Mouse (Mus musculus) layer of hippocampus, postnatal 25 days (tissue): ENCODE measurements around the gene Sell. TPM values are rescaled to one million over a fixed set of nuclear protein-coding genes. Genes with fewer than 3 reads are reported as not detected.

Source experiments
- DNase-seq, 2 experiments: peaks; one replicate each; pipeline ENCODE4 v3.0.0; 2022; ENCODE audit warnings: mixed read lengths in 2 of 2, low spot score in 1 of 2; ENCODE audit errors: extremely low spot score in 1 of 2
- total RNA-seq, 2 experiments: library from RNA; stranded (reverse); gene quantifications; 2 replicates each; pipeline ENCODE4 v1.2.3; 2021

The Sell gene
- total RNA-seq, 2 experiments from 2014 or later, result not detected

- no peak for DNase-seq
Measured at GRCm38 (mm10) chr1:164123836-164124235, 62.1 kb downstream of the Sell start.

- DNase-seq, result no peak
Measured at GRCm38 (mm10) chr1:164130013-164130412, 68.2 kb downstream of the Sell start.

GRCm38 (mm10) chr1:164132609-164133008, 70.8 kb downstream of the Sell start:
- DNase-seq, result no peak

Other genes with a start within 250 kb of the Sell start
- gene Scyl3, start 132.9 kb upstream of the Sell start, total RNA-seq, result 10 to 100 TPM; 18.3 to 23.5 TPM
- 1 to 10 TPM in 1 of 2 experiments, under 1 TPM in 1; 0.70 to 2.0 TPM for gene BC055324, start 67.2 kb upstream of the Sell start, total RNA-seq
- 1 to 10 TPM; 5.9 to 6.2 TPM for gene Mettl18, start 67.1 kb upstream of the Sell start, total RNA-seq
- gene Sele, start 13.7 kb upstream of the Sell start, total RNA-seq, result not detected
- not detected for gene Selp, start 53.3 kb downstream of the Sell start, total RNA-seq
- gene F5, start 89.9 kb downstream of the Sell start, total RNA-seq, result under 1 TPM; 0.57 to 0.68 TPM
- gene Slc19a2, start 187.1 kb downstream of the Sell start, total RNA-seq, result 10 to 100 TPM in 1 of 2 experiments, 1 to 10 TPM in 1; 9.6 to 14.3 TPM
- 10 to 100 TPM; 22.0 to 22.5 TPM for gene Ccdc181, start 213.6 kb downstream of the Sell start, total RNA-seq
- gene Nme7, start 242.1 kb downstream of the Sell start, total RNA-seq, result 10 to 100 TPM; 24.6 to 25.8 TPM
- gene Blzf1, start 245.5 kb downstream of the Sell start, total RNA-seq, result 10 to 100 TPM; 26.0 to 26.9 TPM